Mouse (Mus musculus): ENCODE measurements around the gene Sbk1.

DNA sequence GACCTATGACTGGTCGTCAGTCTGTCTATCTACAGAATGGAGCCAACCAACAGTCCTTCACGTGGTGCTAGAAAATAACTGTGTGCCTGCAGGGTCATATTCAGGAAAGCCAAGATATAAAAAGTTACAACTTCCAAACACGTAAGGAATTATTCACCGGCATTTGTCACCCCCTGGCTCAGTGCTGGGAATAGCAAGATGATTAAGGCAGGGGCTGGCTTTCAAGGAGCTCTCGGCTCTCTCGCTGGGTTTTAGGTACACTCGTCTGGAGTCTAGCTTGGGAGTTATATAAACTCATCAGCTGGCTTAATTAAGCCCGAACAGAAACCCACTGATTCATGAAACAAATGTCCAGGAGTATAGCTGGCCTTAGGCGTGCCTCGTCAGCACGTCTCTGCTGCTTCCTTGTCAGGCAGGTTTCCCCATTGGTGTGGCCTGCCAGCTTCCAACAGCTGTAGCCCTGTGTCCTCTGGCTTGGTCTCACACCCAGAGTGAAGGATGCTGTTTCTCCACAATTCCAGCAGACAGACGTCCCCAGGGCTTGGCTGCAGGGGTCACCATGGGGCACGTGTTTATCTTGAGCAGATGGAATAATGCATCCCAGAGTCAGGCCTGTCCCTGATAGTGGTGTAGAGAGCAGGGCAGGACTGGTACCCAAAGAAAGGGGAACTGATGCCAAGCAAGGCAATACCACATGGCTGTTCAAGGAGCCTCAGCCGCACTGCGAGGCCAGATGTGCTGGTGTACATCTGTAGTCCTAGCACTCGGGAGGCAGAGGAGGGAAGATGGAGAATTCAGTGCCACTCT lies 9.7 kb downstream of the Sbk1 start:
- TF ChIP-seq CTCF (IDR thresholded peaks at IDR 0.05; ENCODE audit: insufficient read depth, low read length) (no peak), POLR2A (IDR thresholded peaks at IDR 0.05; ENCODE audit: borderline replicate concordance, extremely low read depth, low read depth, low read length) (no peak)

Measured in lung, adult 2 months (tissue).